Mouse (Mus musculus): ENCODE measurements around the gene Eaf1.
"Not testable (repeated sequence)": the region's sequence is repeated elsewhere in the genome, so short reads cannot be mapped to it uniquely, and the experiment has no call there.

Gene Eaf1

GRCm38 (mm10) chr14:31494349-31494974 lies at the start of gene Eaf1:
Gene Eaf1 (plus strand): TSS chr14:31494399.
- peak; percentile 48 for DNase-seq (ENCODE audit: low spot score)

GRCm38 (mm10) chr14:31448994-31449393 lies 45.2 kb upstream of the Eaf1 start:
- no peak for DNase-seq (ENCODE audit: low spot score)

- not testable (repeated sequence) for DNase-seq (ENCODE audit: low spot score)
Observed at GRCm38 (mm10) chr14:31453946-31454345, 40.3 kb upstream of the Eaf1 start.

GRCm38 (mm10) chr14:31454849-31455566 lies 39.2 kb upstream of the Eaf1 start:
- no peak for DNase-seq (ENCODE audit: low spot score)

- DNase-seq (ENCODE audit: low spot score) = no peak
Observed at GRCm38 (mm10) chr14:31456064-31456721, 38.0 kb upstream of the Eaf1 start.

- DNase-seq (ENCODE audit: low spot score) = no peak
Observed at GRCm38 (mm10) chr14:31458006-31458405, 36.2 kb upstream of the Eaf1 start.

GRCm38 (mm10) chr14:31462226-31462625 lies 32.0 kb upstream of the Eaf1 start:
- not testable (repeated sequence) for DNase-seq (ENCODE audit: low spot score)

- no peak for DNase-seq (ENCODE audit: low spot score)
Observed at GRCm38 (mm10) chr14:31462886-31463285, 31.3 kb upstream of the Eaf1 start.

GRCm38 (mm10) chr14:31464176-31464575 lies 30.0 kb upstream of the Eaf1 start:
- DNase-seq (ENCODE audit: low spot score) = no peak

- DNase-seq (ENCODE audit: low spot score) = no peak
Observed at GRCm38 (mm10) chr14:31469711-31470110, 24.5 kb upstream of the Eaf1 start.

- DNase-seq (ENCODE audit: low spot score) = peak; percentile 71
Observed at GRCm38 (mm10) chr14:31472451-31473061, 21.6 kb upstream of the Eaf1 start.

GRCm38 (mm10) chr14:31473297-31473696 lies 20.9 kb upstream of the Eaf1 start:
- DNase-seq (ENCODE audit: low spot score) = no peak

GRCm38 (mm10) chr14:31482417-31482816 lies 11.8 kb upstream of the Eaf1 start:
- no peak for DNase-seq (ENCODE audit: low spot score)

GRCm38 (mm10) chr14:31486465-31486864 lies 7.7 kb upstream of the Eaf1 start:
- DNase-seq (ENCODE audit: low spot score) = no peak

GRCm38 (mm10) chr14:31488055-31488454 lies 6.1 kb upstream of the Eaf1 start:
- DNase-seq (ENCODE audit: low spot score) = no peak

GRCm38 (mm10) chr14:31493901-31494300 lies 298 bp upstream of the Eaf1 start:
- DNase-seq (ENCODE audit: low spot score) = no peak

GRCm38 (mm10) chr14:31494975-31495455 lies 816 bp downstream of the Eaf1 start, which contains the start of gene Mettl6:
Gene Mettl6 (minus strand): TSS chr14:31495040.
- peak; percentile 91 for DNase-seq (ENCODE audit: low spot score)

- peak; percentile 23 for DNase-seq (ENCODE audit: low spot score)
Observed at GRCm38 (mm10) chr14:31495538-31495937, 1.3 kb downstream of the Eaf1 start.

- peak; percentile 85 for DNase-seq (ENCODE audit: low spot score)
Observed at GRCm38 (mm10) chr14:31496241-31496646, 2.0 kb downstream of the Eaf1 start.

- no peak for DNase-seq (ENCODE audit: low spot score)
Observed at GRCm38 (mm10) chr14:31499526-31499925, 5.3 kb downstream of the Eaf1 start.

- no peak for DNase-seq (ENCODE audit: low spot score)
Observed at GRCm38 (mm10) chr14:31503406-31503805, 9.2 kb downstream of the Eaf1 start.

- DNase-seq (ENCODE audit: low spot score) = no peak
Observed at GRCm38 (mm10) chr14:31506456-31506855, 12.3 kb downstream of the Eaf1 start.
